Mouse (Mus musculus): ENCODE results near the gene Hnrnpu.

DNA sequence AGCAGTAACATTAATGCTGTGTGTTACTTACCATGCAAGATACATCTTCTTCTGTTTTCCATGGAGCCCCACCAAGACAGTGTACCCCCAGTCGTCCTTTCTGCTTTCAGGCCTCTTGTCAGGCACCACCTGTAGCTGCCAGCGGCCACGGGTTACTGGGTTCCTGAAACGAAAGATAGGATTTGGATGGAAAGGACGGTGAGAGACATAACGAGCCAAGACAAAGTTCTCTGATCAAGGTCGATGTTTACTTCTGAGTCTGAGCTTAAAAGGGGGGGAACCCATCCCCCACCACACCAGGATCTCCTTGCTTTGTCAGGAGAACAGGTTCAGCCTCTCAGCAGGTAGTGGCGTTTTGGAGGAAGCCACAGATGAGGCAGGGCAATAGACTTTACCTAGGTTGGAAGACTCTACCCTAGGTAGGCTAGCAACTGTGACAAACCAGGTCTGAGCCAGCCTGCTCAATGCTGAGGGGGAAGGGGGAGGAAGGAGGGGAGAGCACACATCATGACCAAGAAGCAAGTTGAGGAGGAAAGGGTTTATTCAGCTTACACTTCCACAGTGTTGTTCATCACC lies 49.9 kb downstream of the Hnrnpu start:
- TF ChIP-seq CTCF (IDR thresholded peaks at IDR 0.05) (no peak), EP300 (IDR thresholded peaks at IDR 0.05) (no peak)
